Mouse (Mus musculus) stomach, embryonic 16.5 days (tissue): ENCODE data around the gene Gm21970. TPM values are rescaled to one million over a fixed set of nuclear protein-coding genes. Genes with fewer than 3 reads are reported as not detected.
"Not testable (repeated sequence)": the region's sequence is repeated elsewhere in the genome, so short reads cannot be mapped to it uniquely, and the experiment has no call there.

Experiments used
- ATAC-seq: fragments of 200-750 bp; cut with Nextera tagmentation; 2 replicates; pipeline ENCODE4 v1.8.0; 2017; ENCODE audit warnings: moderate number of reproducible peaks, moderate TSS enrichment; ENCODE audit not compliant: insufficient read depth, low FRiP score
- H3K27ac ChIP-seq: fragments of 300-500 bp; sonication (generic); 2 replicates; pipeline ENCODE4 v1.5.1; 2014; ENCODE audit warnings: low read length
- H3K27me3 ChIP-seq: fragments of 300-500 bp; sonication (generic); 2 replicates; pipeline ENCODE4 v1.6.1; 2014; ENCODE audit warnings: low read length, control low read depth, mixed read lengths; ENCODE audit not compliant: control insufficient read depth, insufficient read depth
- H3K36me3 ChIP-seq: fragments of 300-500 bp; sonication (generic); 2 replicates; pipeline ENCODE4 v1.6.1; 2014; ENCODE audit warnings: low read length; ENCODE audit not compliant: control insufficient read depth, insufficient read depth
- H3K4me1 ChIP-seq: fragments of 300-500 bp; sonication (generic); 2 replicates; pipeline ENCODE4 v1.6.1; 2014; ENCODE audit warnings: low read length, control low read depth, mixed read lengths; ENCODE audit not compliant: control insufficient read depth, insufficient read depth
- H3K4me2 ChIP-seq: fragments of 300-500 bp; sonication (generic); 2 replicates; pipeline ENCODE4 v1.6.1; 2014; ENCODE audit warnings: low read depth, low read length, mixed read lengths
- H3K4me3 ChIP-seq: fragments of 300-500 bp; sonication (generic); replicated peaks from 2 replicates; pipeline ENCODE4 v1.5.1; 2014; ENCODE audit warnings: mild to moderate bottlenecking, low read length
- H3K9ac ChIP-seq: fragments of 300-500 bp; sonication (generic); 2 replicates; pipeline ENCODE4 v1.6.1; 2014; ENCODE audit warnings: low read length
- H3K9me3 ChIP-seq: fragments of 300-500 bp; sonication (generic); replicated peaks from 2 replicates; pipeline ENCODE4 v1.6.1; 2016; ENCODE audit warnings: low read length, control low read depth; ENCODE audit not compliant: control insufficient read depth
- WGBS: fragments of 180-500 bp; shearing (Covaris S2); extraction: QIAGEN DNeasy Blood & Tissue Kit; methylation state at CpG from one replicate; pipeline ENCODE4 v1.1.7; 2014; 5-methylcytosine and 5-hydroxymethylcytosine counted together
- polyA plus RNA-seq: library from polyadenylated mRNA; unstranded; fragments of >200 nt; fragmentation: Nextera tagmentation; extraction: Ambion mirVana; gene quantifications from 2 replicates; pipeline ENCODE4 v1.2.1, GENCODE M21; 2015

The Gm21970 gene
- polyA plus RNA-seq, 1 experiment from 2014 or later, result not detected

DNA sequence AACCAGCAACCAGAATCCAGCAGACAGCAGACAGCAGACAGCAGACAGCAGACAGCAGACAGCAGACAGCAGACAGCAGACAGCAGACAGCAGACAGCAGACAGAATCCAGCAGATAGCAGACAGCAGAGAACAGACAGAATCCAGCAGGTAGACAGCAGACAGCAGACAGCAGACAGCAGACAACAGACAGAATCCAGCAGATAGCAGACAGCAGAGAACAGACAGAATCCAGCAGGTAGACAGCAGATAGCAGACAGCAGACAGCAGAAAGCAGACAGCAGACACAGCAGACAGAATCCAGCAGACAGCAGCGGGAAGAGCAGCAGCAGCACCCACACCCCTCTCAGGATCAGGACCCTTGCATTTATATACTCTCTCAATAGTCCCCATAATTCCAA is 47.1 kb downstream of the Gm21970 start:
- H3K4me1 ChIP-seq, result peaks cover 11% of the 10 kb centered on the region; the same call in 1 of the 2 replicates
- H3K27ac ChIP-seq, H3K27me3 ChIP-seq, H3K9me3 ChIP-seq, H3K36me3 ChIP-seq, H3K9ac ChIP-seq, H3K4me3 ChIP-seq, H3K4me2 ChIP-seq, ATAC-seq: not testable (repeated sequence)
- 72% methylated on average over 1 of the region's 1 CpGs for WGBS

DNA sequence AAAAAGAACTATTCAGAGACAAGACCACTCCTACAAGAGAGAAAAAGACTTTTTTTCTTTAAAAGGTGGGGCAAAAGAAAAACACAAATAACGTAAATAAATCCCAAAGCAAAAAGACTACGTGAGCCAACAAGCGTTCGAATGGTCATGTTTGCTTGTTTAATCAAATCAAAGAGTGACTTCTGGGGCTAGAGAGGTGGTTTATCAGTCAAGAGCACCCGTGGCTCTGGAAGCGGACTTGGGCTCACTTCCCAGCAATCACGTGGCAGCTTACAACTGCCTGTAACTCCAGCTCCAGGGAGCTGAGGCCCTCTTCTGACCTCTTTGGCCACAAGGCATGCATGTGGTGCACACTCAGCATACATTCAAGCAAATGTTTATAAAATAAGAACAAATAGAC is 49.8 kb downstream of the Gm21970 start:
- 35% methylated on average over 7 of the region's 7 CpGs for WGBS
- Histone ChIP-seq H3K4me1 (peaks cover 11% of the 10 kb centered on the region; the same call in 1 of the 2 replicates), H3K9ac (no peak overlapping the region), H3K27ac (no peak overlapping the region), H3K27me3 (no peaks in the 10 kb centered on the region), H3K36me3 (no peaks in the 10 kb centered on the region), H3K4me3 (no peak overlapping the region), H3K9me3 (no peaks in the 10 kb centered on the region), H3K4me2 (no peak overlapping the region)
- ATAC-seq, result peak; percentile 76

DNA sequence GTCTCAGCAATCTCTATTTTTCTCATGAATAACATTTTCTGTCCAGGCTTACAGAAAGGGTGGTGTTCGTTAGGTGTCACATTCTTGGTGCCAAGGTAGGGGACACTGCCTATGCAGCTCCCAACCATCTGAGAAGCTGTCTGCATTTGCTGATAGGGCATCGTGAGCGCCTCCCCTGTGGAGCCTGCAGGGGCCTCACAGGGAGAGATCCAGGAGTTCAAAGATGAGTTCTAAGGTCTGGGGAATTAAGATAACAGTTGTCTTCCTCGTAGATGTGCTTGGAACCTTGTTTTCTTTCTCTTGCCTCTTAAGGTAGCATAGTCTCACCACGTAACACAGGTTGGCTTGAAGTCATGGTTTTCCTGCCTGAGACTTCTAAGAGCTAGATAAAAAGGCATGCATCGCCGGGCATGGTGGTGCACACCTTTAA is 50.3 kb downstream of the Gm21970 start:
- ATAC-seq, result peak; percentile 83
- Histone ChIP-seq H3K4me1 (peaks cover 11% of the 10 kb centered on the region; the same call in 1 of the 2 replicates), H3K4me3 (no peak overlapping the region), H3K27ac (no peak overlapping the region), H3K9me3 (no peaks in the 10 kb centered on the region), H3K27me3 (no peaks in the 10 kb centered on the region), H3K4me2 (no peak overlapping the region), H3K36me3 (no peaks in the 10 kb centered on the region), H3K9ac (no peak overlapping the region)
- 69% methylated on average over 7 of the region's 7 CpGs for WGBS

DNA sequence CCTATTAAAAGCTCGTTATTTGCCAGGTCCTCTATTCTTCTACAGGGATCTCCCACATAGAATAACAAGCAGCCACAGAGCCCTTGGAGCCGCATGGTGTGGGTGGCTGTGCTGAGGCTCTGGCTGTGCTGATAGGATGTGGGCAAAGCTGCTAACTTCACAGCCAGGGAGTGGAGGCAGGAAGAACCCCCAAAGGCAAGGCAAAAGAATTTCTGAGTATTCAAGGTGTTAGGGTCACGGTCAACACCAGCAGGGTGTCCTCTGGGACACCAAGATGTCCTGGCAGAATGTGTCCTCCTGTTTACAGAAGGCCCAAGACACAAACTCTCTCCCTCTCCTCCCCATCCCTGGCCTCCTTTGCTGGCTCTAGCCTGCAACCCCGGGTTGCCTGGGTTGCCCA is 50.9 kb downstream of the Gm21970 start:
- no peaks in the 10 kb centered on the region for H3K36me3 ChIP-seq
- no peaks in the 10 kb centered on the region for H3K9me3 ChIP-seq
- no peak overlapping the region for H3K4me3 ChIP-seq
- WGBS, result 65% methylated on average over 4 of the region's 4 CpGs
- H3K4me1 ChIP-seq, result peaks cover 16% of the 10 kb centered on the region
- ATAC-seq, result no peak
- no peak overlapping the region for H3K27ac ChIP-seq
- no peak overlapping the region for H3K4me2 ChIP-seq
- no peak overlapping the region for H3K9ac ChIP-seq
- H3K27me3 ChIP-seq, result no peaks in the 10 kb centered on the region

DNA sequence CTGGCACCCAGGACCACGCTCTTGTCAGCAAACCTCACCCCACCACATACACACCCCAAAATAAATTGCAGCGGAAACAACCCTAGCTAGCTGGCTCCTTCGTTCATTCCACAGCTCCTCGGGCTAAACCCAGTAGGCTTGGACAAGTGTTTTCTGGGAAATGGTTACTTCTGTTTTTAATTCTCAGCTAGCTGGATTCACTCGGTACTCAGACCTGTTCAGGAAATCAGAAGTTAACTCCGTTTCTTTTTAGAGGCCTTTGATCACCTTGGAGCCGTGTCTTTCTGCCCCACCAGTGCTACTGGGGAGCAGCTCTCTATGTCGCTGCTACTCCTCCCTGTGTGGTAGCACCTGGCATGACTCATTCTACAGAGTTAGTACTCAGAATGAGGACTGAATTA is 51.7 kb downstream of the Gm21970 start:
- WGBS, result 74% methylated on average over 8 of the region's 8 CpGs

DNA sequence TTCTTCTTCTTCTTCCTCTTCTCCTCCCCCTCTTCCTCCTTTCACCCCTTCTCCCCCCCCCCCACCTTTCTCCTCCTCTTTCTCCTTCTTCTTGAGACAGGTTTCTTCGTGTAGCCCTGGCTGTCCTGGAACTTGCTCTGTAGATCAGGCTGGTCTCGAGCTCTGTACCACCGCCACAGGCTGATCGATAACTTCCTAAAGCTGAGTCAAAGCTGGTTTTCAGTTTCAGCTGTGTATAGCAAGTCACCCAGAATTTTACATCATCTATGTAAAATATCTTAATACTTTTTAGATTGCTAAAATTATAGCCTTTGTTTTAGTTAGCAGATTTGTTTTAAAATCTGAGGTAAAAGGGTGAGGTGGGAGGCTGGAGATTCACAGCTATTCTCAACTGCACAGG is 53.3 kb downstream of the Gm21970 start:
- 82% methylated on average over 4 of the region's 4 CpGs for WGBS
- ATAC-seq, result no peak
- no peaks in the 10 kb centered on the region for H3K9me3 ChIP-seq

More for the DNA sequence above, 51.7 kb downstream of the Gm21970 start:
- H3K9ac ChIP-seq, result no peak overlapping the region
- H3K4me1 ChIP-seq, result peaks cover 20% of the 10 kb centered on the region
- H3K4me3 ChIP-seq, result no peak overlapping the region
- H3K36me3 ChIP-seq, result no peaks in the 10 kb centered on the region
- H3K27me3 ChIP-seq, result no peaks in the 10 kb centered on the region
- H3K9me3 ChIP-seq, result no peaks in the 10 kb centered on the region
- no peak overlapping the region for H3K27ac ChIP-seq
- no peak overlapping the region for H3K4me2 ChIP-seq
- no peak for ATAC-seq

DNA sequence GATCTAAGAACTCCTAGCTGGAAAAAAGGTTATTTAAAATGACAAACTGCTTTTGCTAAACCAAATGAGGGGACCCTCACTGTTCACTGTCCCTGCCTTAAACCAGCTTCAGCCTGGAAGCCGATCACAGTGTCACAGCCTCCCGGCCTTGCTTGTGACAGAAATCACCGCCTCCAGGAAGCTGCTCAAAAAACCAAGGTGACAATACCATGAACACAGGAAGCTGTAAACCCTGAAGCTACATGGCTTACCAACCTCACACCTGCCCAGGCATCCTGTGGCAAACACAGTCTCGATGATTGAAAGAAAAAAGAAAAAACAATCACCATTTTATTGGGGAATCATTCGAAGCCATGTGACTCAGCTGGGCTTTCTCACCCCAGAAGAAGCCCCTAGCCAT is 54.0 kb downstream of the Gm21970 start:
- Histone ChIP-seq H3K9me3 (no peaks in the 10 kb centered on the region), H3K4me2 (no peak overlapping the region), H3K36me3 (no peaks in the 10 kb centered on the region), H3K27me3 (no peaks in the 10 kb centered on the region), H3K9ac (no peak overlapping the region), H3K27ac (no peak overlapping the region), H3K4me3 (no peak overlapping the region), H3K4me1 (peaks cover 20% of the 10 kb centered on the region)
- WGBS, result 71% methylated on average over 5 of the region's 5 CpGs
- no peak for ATAC-seq

More for the DNA sequence above, 53.3 kb downstream of the Gm21970 start:
- Histone ChIP-seq H3K27me3 (no peaks in the 10 kb centered on the region), H3K27ac (no peak overlapping the region), H3K4me3 (no peak overlapping the region), H3K4me1 (peaks cover 20% of the 10 kb centered on the region), H3K9ac (no peak overlapping the region), H3K36me3 (no peaks in the 10 kb centered on the region), H3K4me2 (no peak overlapping the region)

DNA sequence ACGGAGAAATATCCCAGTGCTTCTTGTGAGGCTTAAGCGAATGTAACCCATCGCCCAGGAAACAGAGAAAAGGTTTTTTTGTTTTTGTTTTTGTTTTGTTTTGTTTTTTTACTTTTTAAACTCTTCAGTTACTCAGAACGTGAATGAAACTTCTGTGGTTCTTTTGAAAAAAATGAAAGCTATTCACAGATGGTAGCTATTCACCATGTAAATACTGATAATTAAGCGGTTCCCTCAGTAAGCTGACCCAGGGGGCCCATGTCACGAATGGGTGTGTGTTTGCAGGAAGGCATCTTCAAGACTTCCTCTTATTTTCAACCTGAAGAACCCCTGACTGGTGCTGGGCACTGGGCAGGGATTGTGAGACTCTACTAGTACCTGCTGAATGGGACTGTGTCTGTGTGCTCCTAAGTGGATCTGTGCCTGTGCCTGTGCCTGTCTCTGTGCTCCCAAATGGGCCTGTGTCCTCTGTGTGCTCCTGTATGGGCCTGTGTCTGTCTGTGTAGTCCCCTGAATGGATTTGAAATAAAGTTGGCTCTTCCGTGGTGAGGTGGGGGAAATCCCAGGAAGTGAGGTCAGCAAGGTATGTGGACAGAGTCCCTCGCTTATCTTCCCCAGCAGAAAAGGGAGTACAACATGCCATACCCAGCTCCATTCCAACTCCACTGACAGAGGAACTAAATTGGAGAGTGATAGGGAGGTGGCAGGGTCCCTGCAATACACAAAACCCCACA is 55.4 kb downstream of the Gm21970 start:
- Histone ChIP-seq H3K9ac (peak overlapping the region; percentile 20; the same call in 1 of the 2 replicates), H3K4me3 (no peak overlapping the region), H3K9me3 (no peaks in the 10 kb centered on the region), H3K4me1 (peaks cover 12% of the 10 kb centered on the region), H3K4me2 (no peak overlapping the region), H3K36me3 (no peaks in the 10 kb centered on the region), H3K27me3 (no peaks in the 10 kb centered on the region), H3K27ac (no peak overlapping the region)
- WGBS, result 72% methylated on average over 8 of the region's 8 CpGs
- ATAC-seq, result peak; percentile 42; the same call in 1 of the 2 replicates

DNA sequence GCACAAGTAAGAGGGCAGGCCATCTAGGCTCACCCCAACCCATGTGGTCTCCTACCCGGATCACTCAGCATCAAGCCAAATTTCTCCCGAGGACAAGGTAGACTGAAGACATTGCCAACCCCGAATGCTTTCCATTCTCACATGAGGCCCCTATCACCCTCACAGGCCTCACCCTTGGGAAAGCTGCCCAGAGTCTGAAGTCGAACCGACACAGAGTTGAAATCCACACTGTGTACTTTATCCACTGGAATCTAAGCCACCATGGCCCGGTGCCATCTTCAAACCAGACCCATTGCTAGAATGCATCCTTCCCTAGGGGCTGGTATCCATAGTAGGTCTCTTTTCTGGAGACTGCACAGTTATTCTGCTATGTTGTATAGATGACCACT is 56.0 kb downstream of the Gm21970 start:
- Histone ChIP-seq H3K4me2 (no peak overlapping the region), H3K4me3 (no peak overlapping the region), H3K27ac (no peak overlapping the region), H3K36me3 (no peaks in the 10 kb centered on the region), H3K27me3 (no peaks in the 10 kb centered on the region), H3K4me1 (peaks cover 16% of the 10 kb centered on the region), H3K9ac (no peak overlapping the region), H3K9me3 (no peaks in the 10 kb centered on the region)
- ATAC-seq, result peak; percentile 49; the same call in 1 of the 2 replicates
- 46% methylated on average over 6 of the region's 6 CpGs for WGBS
